Mouse (Mus musculus) embryo, embryonic 11 days (tissue): ENCODE measurements at regions not wholly inside any gene's neighbourhood (a gene's known extent, or its start where the extent isn't known, plus 50 kb on each side); places are given as distances from the start of the nearest gene placed in this dataset.

Experiments
- DNase-seq: peaks from one replicate; pipeline ENCODE4 v3.0.0-alpha.2; 2015

DNA sequence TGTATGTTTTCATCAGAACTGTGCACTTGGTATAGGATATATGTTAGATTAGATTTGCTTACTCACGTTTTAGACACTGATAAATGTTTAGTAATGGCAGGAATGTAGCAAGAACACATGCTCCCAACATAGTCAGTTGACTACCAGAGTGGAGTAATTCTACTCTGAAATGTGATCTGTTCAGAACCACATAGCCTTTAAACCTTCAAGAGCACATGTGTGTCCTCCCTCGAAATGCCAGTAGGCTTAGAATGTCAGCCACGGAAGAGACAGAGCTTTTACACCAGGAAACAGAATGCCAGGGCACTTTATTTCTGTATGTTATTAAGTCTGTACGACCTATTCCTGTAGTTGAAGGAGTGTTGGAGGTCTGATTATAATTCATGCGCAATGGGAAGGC, 51.3 kb upstream of the Cd28 start:
- no peak for DNase-seq

DNA sequence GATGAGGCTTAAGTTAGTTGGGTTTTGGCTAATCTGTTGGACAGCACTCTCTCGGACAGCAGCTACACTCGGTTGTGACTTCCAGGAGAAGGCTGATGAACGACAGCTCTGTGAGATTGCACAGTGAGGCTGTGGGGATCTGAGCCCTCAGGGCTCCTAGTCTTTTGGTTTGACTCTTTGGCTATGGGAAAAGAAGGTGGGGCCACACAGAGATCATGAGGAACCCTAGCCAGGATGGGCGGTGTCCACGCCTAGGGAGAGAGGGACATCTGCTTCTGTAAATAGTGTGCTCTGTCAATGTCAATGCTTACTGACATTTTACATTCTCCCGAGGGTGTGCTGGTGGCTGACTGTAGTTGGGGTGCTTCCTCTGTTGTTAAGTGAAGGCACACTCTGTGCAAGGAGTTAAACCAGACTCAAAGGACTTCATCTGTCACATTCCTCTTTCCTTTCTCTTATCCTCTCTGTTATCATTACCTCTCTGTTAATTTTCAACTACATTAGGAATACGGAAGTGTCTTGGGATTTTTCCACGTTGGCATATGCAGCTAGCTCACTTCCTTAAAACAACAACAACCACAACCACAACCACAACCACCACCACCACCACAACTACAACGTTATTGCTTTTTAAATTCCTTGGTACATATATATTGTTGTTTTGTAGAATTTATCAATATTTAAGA, 54.2 kb upstream of the Cd28 start:
- DNase-seq, result no peak

DNA sequence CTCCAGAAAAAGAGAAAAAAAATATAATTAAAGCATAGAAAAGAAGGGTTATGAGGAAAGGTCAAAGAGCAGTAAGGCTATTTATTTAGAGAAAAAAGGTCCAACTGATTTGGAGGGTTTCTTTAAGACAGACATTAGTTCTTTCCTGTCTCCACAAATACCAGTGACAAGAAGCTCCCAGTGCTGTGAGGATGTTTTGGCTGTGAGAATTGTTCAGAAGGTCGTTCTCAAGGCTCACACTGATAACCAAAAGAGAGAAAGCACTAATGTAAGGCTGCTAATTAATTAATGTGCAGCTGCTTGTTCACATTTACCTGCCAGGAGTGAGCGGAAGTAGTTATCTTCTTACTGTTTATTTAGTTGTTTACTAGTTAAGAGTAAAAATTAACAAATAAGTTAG, 54.7 kb upstream of the Cd28 start:
- DNase-seq, result no peak

DNA sequence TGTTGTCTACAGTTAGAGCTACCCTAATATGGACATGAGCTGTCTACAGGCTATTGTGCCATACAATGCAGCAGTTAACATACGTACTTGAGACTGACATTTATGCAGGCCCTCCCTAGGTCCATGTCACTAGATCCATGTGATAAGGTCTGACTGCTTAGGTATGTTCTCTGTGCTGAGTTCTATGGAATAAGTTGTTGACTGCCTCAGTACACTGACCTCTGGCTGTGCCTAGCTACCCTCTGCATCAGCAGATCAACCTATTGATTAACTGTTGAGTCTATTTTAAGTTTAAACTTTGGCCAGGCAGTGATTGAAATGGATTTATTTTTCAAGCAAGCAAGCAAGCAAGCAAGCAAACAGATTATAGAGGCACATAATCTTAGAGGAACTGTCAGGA, 57.0 kb upstream of the Cd28 start:
- no peak for DNase-seq

DNA sequence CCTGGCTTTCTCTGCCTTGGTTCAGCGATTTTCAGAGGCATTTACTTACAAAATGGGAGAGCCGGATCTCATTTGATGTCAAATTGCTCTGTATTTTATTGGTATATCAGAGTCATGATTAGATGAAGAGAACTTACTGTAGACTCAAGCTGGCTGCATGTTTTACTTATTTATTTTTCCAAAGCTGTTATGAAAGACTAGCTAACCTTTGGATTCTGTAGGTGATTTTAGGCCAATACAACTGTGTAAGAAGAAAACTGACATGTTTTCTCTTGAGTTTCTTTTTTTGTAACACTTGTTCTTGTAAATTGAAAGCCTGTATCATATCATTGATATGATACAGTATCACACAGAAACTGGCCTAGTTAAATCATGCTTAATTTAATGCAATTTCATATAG, 57.6 kb upstream of the Cd28 start:
- DNase-seq, result no peak

DNA sequence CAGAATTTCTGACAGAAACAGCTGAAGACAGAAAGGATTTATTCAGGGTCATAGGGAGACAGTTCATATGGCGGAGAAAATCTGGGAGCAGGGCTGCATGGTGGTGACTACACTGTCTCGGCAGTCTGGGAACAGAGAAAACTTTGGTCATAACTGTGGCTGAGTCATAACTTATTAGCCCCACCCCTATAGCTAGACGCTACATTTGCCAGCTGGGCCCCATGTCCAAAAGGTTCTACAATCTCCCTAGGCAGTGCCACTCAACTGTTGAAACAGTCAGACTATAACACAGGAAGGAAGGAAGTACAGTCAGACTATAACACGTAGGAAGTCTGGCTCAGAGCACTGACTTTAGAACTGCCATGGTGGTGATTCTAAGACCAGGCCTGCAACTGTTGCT, 58.2 kb upstream of the Cd28 start:
- no peak for DNase-seq

DNA sequence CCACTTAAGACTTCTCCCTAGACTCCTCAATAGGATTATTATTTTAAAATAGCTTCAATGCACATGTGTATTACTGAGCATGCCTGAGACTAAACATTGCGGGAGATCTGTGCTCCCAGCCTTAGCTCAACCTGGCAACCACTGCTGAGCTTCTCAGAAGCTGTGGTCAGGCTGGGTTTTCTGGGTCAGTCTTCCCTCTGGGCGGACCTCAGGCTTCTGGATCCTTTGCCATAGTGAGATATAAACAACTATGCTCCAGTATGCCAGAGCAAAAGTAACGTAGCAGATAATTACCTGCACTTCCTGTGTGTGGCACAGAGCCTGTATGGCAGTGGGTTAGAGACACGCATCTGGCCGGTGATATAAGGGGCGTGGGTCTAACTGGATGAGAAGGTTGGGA, 59.1 kb upstream of the Cd28 start:
- no peak for DNase-seq

DNA sequence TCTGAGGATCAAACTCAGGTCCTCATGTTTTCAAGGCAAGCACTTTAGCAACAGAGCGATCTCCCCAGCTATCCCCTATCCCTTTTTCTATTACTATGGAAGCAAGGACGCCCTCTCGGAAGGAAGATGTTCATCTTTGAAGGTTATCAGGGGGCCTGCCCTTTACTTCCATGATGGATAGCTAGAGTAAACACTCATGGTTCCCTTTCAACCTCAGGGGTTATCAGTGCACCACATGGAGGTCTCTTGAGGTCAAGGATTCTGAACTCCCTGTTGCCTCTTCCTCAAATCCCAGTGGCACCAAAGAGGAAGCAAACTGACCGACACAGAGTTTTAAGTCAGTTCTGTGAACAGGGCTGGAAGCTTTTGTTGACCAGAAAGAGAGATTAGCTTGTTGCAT, 59.6 kb upstream of the Cd28 start:
- no peak for DNase-seq

DNA sequence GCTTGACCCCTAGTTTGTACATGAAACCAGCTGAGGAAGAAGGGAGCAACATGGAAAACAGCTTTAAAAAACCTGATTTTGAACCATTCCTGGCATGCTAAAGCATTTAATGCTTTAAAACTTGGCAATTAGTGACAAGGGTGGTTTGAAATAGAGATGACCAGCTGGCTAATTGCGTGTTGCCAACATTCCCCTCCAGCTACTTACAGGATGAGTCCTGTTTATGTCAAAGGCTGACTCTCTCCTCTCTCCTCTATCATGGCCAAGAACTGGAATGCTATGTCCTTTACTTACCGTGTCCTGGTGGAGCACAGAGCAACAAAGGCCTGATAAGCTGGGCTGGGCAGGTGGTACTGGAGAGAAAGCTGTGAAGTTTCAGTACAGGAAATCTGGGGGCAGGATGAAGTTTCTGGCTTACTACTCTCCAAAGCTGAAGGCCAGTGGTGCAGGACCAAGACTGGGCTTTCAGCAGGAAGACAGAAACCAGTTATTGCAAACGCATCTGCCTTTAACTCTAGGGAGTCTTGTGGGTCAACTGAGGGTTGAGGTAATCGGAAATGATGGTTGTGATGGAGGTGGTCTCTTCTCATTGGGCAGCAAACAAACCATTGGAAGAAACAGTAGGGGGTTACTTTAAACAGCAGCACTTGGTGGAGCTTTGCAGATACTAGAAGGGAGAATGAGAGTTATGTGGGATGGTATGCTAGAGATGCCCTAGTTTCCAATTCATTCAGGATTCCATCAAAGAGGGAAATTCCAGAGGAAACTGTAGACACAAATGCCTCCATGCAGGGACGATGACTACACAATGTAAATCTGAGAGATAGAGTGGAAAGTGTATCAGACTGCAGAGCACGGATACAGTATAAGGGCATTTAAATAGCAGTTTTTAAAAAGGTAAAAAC, 60.7 kb upstream of the Cd28 start:
- DNase-seq, result no peak

DNA sequence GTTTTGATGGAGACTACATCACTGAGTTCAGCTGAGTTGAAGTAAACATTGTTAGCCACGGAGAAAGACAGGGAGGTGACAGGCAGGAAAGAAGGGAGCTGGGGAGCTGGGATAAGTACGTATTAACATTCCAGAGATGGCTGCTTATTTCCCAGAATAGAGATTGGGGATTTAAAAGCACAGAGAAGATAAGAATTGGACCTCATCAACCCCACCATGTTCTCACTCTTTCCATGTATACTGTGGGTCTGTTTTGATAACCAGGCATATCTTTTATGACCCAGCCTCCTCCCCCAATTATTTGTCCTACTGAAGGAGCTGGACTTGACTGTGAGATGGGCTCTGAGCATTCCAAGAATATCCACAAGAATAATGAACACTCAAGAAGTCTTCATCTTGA, 61.4 kb upstream of the Cd28 start:
- DNase-seq, result no peak

DNA sequence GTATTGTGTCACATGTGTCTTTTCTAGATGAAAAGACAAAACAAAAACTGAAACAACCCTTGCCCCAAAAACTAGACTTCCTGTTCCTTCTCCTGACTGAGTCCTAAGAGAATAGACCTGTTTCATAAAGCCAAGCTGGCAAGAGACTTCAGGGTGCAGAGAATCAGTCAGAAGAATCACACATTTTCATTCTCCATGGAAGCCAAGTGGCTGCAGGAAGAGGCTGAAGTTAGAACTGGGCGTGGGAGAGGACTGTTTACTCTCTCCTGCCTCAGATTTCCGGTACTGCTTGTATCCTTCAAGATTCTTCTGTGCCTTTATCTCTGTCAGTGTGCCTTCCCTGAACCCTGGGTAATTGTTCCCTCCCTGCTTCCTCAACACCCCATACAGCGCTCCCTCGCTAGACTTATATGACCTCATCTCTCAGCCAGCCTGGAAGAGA, 64.0 kb upstream of the Cd28 start:
- DNase-seq, result no peak

DNA sequence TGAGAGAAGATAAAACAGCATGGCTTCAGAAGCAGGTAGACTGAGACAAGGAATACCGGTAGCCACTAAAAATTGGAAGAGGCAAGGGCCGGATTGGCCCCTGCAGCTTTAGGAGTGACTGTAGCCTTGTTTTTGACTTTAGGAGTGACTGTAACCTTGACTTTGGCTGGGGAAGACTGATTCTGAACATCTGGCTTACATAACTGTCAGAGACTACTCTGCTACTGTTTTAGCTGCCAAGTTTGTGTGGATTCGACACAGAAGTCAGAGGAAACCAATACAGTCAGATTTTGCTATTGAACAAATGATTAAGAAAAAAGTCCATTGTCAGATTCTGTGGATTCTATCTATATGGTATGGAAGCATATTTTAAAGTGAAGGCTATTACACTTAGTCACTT, 66.4 kb upstream of the Cd28 start:
- no peak for DNase-seq

DNA sequence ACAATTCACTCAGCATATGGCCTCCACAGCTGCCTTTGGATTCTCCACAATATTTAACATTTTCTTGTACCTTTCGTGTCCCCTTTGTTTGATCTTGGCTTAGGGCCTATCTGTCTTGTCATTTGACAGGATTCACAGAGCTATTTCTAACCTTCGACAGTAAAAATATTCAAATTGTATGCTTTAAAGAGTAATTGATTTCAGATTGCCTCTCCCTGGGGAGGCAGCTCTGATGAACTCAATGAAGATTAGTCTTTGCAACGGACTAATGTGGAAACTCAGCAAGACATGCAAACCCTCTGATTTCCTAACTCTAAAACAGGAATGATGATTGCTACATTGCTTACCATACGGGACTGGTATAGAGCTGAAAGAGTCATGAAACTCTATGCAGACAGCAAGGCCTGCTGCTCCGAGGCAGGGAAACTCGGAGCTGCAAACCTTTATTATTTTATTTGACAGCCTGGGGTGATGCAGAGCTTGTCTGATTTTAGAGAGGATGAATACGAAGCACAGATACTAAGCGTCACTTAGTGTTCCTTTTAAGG, 67.2 kb upstream of the Cd28 start:
- DNase-seq, result no peak

DNA sequence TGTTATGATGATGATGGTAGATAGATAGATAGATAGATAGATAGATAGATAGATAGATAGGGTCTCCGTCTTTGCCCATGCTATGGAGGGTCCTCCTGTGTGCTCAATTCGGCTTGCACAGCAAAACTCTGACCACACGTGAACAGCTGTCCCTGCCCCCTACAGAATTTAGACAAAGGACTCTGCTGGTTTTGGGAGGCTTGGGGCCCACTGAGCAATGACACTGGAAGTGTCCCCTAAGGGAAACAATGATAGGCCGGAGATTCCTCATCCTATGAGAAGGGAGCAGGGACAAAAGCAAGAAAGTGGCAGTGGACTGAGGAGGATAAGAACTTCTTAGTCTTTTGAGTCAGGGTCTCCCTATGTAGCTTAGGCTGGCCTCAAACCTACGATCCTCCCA, 69.8 kb upstream of the Cd28 start:
- no peak for DNase-seq

DNA sequence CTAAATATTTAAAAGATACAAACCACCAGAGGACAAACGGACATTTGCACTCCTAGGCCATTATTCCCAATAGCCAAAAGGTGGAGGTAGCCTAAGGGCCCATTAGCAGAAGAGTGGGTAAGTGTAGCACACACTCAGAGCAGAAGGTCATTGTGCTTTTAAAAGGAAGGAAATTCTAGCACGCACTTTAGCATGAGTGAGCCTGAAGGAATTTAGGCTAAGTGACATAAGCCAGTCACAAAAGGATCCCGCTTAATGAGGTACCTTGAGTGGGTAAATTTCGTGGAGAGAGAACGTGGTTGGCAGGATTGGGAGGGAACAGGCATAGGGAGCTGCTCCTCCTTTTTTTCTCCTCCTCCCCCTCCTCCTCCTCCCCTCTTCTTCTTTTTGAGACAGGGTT, 70.4 kb upstream of the Cd28 start:
- DNase-seq, result no peak

DNA sequence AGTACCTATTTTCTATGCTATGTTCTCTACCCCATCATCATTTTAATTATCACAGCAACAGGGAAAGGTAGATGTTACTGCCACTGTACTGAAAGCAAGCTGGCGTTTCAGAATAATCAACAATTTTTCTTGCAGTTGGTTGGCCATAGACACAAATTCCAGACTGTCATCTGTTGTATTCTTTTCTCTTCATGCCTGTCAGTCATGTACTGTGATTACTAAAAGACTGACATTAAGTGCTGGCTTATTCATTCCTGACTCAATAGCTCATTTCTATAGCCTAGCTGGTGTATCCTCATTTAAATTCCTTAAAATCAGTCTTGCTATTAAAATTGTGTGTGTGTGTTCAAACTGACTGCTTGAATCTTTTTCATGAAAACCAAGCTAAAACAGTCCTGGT, 71.4 kb upstream of the Cd28 start:
- no peak for DNase-seq

DNA sequence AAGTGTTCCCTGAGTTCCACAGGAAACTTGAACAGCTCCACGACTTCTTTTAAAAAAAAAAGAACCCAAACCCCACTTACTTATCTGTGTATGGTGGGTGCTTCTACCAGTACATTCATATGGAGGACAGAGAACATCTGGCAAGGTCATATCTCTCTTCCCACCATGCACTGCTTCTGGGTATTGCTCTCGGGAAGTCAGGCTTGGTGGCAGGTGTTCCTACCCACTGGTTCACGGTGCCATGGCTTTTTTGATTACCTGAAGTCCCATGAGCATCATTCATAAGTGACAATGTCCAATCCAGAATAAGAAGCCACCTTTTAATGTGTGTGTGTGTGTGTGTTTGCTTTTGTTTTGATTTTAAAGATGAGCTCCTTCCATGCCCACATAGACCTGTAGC, 73.8 kb upstream of the Cd28 start:
- DNase-seq, result no peak

DNA sequence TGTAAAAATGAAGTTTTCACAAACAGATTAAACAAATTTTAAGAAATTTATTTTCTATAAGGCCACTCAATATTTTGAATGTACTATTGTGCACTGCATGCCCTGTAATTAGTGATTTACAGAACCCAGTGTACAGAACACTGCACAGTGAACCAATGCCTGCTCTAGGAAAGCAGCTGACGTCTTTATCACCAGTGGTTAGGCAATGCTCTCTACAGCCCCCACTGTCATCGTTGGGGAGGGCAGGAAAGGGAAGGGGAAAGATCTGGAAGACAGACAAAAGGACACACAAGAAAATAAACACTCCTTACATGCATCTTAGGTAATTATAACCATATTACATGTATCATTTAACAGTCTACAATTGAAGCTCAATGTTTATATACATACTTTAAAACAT, 74.4 kb upstream of the Cd28 start:
- DNase-seq, result no peak

DNA sequence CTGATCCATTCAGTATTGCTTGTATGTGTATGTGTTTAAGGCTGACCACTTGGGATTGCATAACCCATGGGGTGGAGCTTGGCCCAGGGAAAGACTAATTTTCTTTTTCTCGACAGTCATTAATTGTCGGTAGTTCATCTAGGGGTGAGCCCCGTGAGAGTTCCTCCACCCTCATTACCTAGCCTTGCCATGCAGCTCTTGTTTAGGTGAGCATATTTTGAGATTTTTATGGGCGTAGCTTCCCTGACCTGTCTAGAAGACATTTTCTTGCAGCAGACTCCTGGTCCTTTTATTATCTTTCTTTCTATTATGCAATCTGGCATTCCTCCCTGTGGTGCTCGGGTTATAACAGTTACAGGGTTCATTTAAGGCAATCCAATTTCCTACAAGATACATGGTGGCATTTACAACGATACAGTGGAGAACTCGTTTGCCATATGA, 74.4 kb upstream of the Raph1 start:
- no peak for DNase-seq

DNA sequence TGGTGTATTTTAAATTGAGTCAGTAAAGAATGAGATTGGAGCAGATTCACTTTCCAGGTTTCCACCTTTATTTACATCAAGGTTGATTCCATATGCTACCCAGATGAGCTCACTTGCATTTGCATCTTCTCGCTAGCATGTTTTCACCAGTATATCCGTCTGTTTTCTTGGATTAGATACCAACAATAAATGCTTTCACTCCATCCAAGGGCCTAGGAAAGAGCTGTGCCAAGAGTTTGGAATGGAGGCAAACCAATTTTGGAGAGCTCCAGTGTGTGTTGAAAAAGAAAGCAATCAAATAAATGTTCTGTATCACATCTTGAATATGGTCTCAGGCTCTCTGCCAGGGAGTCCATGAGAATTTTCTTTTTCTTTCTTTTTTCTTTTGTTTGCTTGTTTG, 72.6 kb upstream of the Raph1 start:
- DNase-seq, result no peak

DNA sequence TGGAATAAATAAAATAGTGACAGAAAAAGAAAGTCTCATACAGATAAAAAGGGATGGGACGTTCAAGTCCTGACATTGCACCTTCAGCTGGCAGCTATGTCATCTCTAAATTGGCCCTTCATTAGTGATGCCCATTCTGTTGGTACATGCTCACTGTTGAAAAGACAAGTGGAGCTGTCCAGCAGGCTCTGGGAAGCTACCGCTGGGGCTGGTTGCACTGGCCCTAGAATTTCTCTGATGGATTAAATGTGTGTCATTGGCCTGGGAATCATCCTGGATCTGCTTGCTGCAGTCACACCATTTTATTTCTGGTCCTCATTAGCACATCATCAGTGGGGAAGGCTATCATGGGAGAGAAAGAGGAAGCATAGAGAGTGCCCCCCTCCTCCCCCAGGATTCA, 72.2 kb upstream of the Raph1 start:
- no peak for DNase-seq

DNA sequence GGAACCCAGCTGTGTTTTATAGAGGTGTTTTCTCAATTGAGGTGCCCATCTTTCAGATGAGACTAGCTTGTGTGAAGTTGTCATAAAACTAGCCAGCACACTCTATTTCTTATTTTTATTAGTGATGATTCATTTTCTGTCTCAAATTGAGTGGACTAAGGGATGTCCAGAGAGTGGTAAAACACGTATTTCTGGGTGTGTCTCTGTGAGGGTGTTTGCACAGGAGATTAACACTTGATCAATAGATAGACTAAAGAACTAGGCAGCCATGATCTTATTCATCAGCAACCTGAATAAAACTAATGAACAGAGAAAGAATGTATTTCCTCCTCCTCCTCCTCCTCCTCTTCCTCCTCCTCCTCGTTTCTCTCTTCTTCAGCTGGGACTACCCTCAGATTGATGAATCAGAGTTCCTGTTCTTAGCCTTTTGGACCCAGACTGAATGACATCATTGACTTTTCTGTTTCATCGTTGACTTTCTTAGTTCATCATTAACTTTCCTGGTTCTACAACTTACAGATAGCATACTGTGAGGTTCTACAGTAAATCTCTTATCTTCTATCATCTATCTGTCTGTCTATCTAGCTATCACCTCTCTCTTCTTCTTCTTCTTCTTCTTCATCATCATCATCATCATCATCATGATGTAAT, 70.0 kb upstream of the Raph1 start:
- no peak for DNase-seq

DNA sequence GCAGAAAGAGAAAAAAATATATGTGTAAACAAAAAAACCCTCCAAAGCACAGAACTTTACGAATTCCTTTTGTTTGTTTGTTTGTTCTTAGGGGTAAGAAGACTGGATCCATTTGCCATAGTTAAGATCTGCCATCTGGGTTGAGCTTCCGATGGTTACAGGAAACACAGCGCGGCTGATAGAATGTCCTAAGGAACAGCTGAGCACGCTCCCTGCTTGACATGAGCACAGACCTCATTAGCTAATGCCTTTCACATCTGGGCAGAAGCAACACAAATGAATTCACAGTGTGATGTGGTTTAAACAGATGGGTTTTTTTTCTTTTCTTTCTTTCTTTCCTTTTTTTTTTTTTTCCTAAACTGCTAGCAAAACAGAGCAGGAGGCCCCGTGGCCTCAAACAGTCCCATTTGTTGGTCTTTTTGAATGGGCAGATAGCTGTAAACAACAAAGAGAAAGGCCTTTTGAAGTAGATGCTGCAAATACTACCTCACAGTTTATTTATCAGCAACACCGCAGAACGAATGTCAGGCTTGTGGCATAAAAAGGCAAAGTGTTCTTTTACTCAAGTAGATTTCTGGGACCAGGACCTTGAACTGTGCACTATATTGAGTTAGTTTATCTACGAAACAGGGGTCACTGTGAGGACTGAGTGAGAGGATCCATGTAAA, 61.0 kb upstream of the Raph1 start:
- DNase-seq, result peak; percentile 60
